Comparison of ENCODE assay signal across 12 mouse cellular contexts in genomic region chr16:22022122-22022521, GRCm38 (mm10). TPM values are rescaled to one million over a fixed set of nuclear protein-coding genes. Genes with fewer than 3 reads are reported as not detected.
DNase-seq lines count a peak whose midpoint lies in the region; ATAC-seq and TF ChIP-seq lines count a peak whose summit lies in the region.
"Had no signal": no experiment of that assay in that cellular context is flagged by ENCODE, and none has a peak within 500 bp of the region (broad histone marks: within the 10 kb centered on the region; RNA-seq: fewer than 3 reads in every experiment).

No protein-coding gene starts in this region.

- no peak overlapping the region for H3K4me3 ChIP-seq in layer of hippocampus, adult 2 months
- H3K4me3 ChIP-seq in forebrain, embryonic 11.5 days (ENCODE audit: low read depth, low read length), result no peak overlapping the region
- H3K4me3 ChIP-seq: liver, embryonic 15.5 days; stomach, embryonic 15.5 days had no signal

- H3K4me1 ChIP-seq in forebrain, embryonic 11.5 days (replicated peaks; ENCODE audit: control insufficient read depth, insufficient read depth, low read length), result no peaks in the 10 kb centered on the region
- H3K4me1 ChIP-seq: liver, embryonic 15.5 days; stomach, embryonic 15.5 days had no signal

- H3K9me3 ChIP-seq in forebrain, embryonic 11.5 days (ENCODE audit: control insufficient read depth, low read length), result peaks cover 4% of the 10 kb centered on the region; the same call in 1 of the 2 replicates
- H3K9me3 ChIP-seq: liver, embryonic 15.5 days; stomach, embryonic 15.5 days had no signal

- H3K27me3 ChIP-seq in forebrain, embryonic 11.5 days (ENCODE audit: control insufficient read depth, insufficient read depth, low read length), result no peaks in the 10 kb centered on the region
- H3K27me3 ChIP-seq: liver, embryonic 15.5 days; stomach, embryonic 15.5 days had no signal

- H3K4me2 ChIP-seq in forebrain, embryonic 11.5 days (ENCODE audit: low read depth, low read length, severe bottlenecking), result no peak overlapping the region
- H3K4me2 ChIP-seq: liver, embryonic 15.5 days; stomach, embryonic 15.5 days had no signal

- 94% methylated on average over 2 of the region's 2 CpGs for WGBS in forebrain, embryonic 11.5 days

- H3K36me3 ChIP-seq in forebrain, embryonic 11.5 days (ENCODE audit: control insufficient read depth, insufficient read depth, low read length), result peaks cover 7% of the 10 kb centered on the region; the same call in 1 of the 2 replicates

- peak; percentile 77 for TF ChIP-seq CTCF in layer of hippocampus, adult 2 months (conservative IDR thresholded peaks at IDR 0.05)

- peak; percentile 9 for DNase-seq in adrenal gland, postnatal 14 days
- DNase-seq in adrenal gland, adult 18-20 months (ENCODE audit: low spot score in 2 of 2), result no peak
- no peak for DNase-seq in layer of hippocampus, adult 2 months (ENCODE audit: low spot score in 2 of 2)
- no peak for DNase-seq in layer of hippocampus, adult 9-11 months
- DNase-seq in ES-CJ7 (ENCODE audit: low read depth, low spot score) (peak; percentile 81), adipocyte (ENCODE audit: low spot score) (no peak)
- peak; percentile 12 for DNase-seq in mesoderm, embryonic 11.5 days (ENCODE audit: low read depth, low spot score)
- no peak for DNase-seq in forebrain, embryonic 11.5 days (ENCODE audit: low spot score)
- DNase-seq: cerebellum, adult 9-10 months; kidney, adult 11 months had no signal

- no peak for ATAC-seq in forebrain, embryonic 11.5 days (replicated peaks; ENCODE audit: low FRiP score)

- no peak overlapping the region for H3K27ac ChIP-seq in layer of hippocampus, adult 2 months
- H3K27ac ChIP-seq in forebrain, embryonic 11.5 days (ENCODE audit: low read depth, low read length), result no peak overlapping the region
- H3K27ac ChIP-seq: liver, embryonic 15.5 days; stomach, embryonic 15.5 days had no signal

- H3K9ac ChIP-seq in forebrain, embryonic 11.5 days (ENCODE audit: low read length), result no peak overlapping the region
- H3K9ac ChIP-seq: liver, embryonic 15.5 days; stomach, embryonic 15.5 days had no signal

RNA-seq across cellular contexts. Expression of gene Senp2, which starts 12.8 kb away (rescaled TPM):
- total RNA-seq in adrenal gland, postnatal 14 days (2021), result 45.2 and 47.3 TPM in 2 replicates
- total RNA-seq in adrenal gland, adult 18-20 months (2021), result 10 to 100 TPM; 52.9 to 71.5 TPM
- total RNA-seq in layer of hippocampus, adult 2 months (2021), result 10 to 100 TPM; 81.1 to 90.7 TPM
- 65.8 and 75.7 TPM in 2 replicates for polyA plus RNA-seq in forebrain, embryonic 11.5 days (2014; fragmentation: Nextera tagmentation; extraction: Ambion mirVana)

RNA-seq across cellular contexts. Expression of gene Liph, which starts 26.7 kb away (rescaled TPM):
- 0.63 and 0.75 TPM in 2 replicates for total RNA-seq in adrenal gland, postnatal 14 days (2021)
- under 1 TPM; 0.22 to 0.66 TPM for total RNA-seq in adrenal gland, adult 18-20 months (2021)
- under 1 TPM; 0.27 to 0.44 TPM for total RNA-seq in layer of hippocampus, adult 2 months (2021)
- polyA plus RNA-seq in forebrain, embryonic 11.5 days (2014; fragmentation: Nextera tagmentation; extraction: Ambion mirVana), result 0.16 and 0.39 TPM in 2 replicates

Comparison
In these comparisons a context has a peak if more than half of its experiments do, and no peak if none do; other contexts are left out.
1. DNase-seq: peak in adrenal gland, postnatal 14 days (single experiment), ES-CJ7 (single experiment) and mesoderm, embryonic 11.5 days (single experiment); none in adrenal gland, adult 18-20 months (0 of 2), layer of hippocampus, adult 2 months (0 of 2), layer of hippocampus, adult 9-11 months (single experiment), adipocyte (single experiment) and forebrain, embryonic 11.5 days (single experiment).